Mouse (Mus musculus) embryonic stem cell, embryonic (primary cell): ENCODE results near the gene Ubxn4.
"Not testable (repeated sequence)": the region's sequence is repeated elsewhere in the genome, so short reads cannot be mapped to it uniquely, and the experiment has no call there.

Source experiments
- CTCF ChIA-PET, 4 experiments: fragments of 300-600 bp in 2 of 4; fragments of 350-600 bp in 2 of 4; sonication (Branson Sonifier 250); formaldehyde crosslinking; loops; one replicate each; lab custom pipeline; 2022; ENCODE audit warnings: inconsistent platforms in 2 of 4; lab: Charles Lee
- POLR2A ChIA-PET, 4 experiments: fragments of 300-600 bp in 2 of 4; fragments of 350-600 bp in 2 of 4; sonication (Branson Sonifier 250); formaldehyde crosslinking; loops; one replicate each; lab custom pipeline; 2022; ENCODE audit warnings: antibody characterized with exemption in 4 of 4, inconsistent platforms in 1 of 4; lab: Charles Lee

The Ubxn4 gene

DNA sequence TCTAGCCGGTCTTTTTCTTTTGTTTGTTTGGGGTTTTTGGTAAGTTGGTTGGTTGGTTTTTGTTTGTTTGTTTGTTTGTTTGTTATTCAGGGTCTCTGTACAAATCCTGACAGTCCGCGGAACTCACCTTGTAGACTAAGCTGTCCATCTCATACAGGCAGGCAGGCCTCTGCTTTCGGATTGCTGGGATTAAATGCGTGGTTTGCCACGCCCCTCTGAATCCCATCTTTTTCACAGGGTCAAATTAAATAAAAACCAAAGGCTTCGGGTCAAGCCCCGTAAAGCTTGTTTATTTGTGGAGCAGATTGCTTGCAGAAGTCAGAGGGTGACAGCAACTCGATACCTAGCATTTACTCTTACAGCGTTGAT, at the start of gene Ubxn4:
TSS of gene Ubxn4 (plus strand) at position 338 of the 369 bp plus-strand sequence.
- POLR2A ChIA-PET, result interaction anchor here in 1 of 4 experiments (1.0 to 3.0 kb wide), 5 partner anchors 8 to 116 kb away, joined by 3 to 16 read pairs (median 5); partner anchors contain the start of gene Mcm6

DNA sequence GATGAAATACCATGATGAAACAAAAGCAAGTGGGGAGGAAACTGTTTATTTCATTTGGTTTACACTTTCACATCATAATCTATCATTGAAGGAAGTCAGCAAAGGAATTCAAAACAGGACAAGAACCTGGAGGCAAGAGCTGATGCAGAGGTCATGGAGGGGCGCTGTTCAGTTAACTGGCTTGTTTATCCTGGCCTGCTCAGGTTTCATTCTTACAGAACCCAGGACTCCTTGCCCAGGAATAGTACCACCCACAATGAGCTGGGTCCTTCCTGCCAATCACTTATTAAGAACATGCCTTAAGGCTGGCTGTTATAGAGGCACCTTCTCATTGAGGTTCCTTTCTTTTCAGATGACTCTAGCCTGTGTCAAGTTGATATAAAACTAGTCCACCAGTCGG, 49.8 kb upstream of the Ubxn4 start:
- CTCF ChIA-PET, result no interaction called here
- POLR2A ChIA-PET, result interaction anchor here in 1 of 4 experiments (0.9 to 1.6 kb wide), 2 partner anchors 10 to 41 kb away, joined by 3 to 5 read pairs; no protein-coding TSS in a partner anchor

More for the DNA sequence above, at the start of gene Ubxn4:
- CTCF ChIA-PET, result interaction anchor here in 1 of 4 experiments (0.6 kb wide), 1 partner anchor 257 kb away, joined by 7 read pairs; no protein-coding TSS in a partner anchor

DNA sequence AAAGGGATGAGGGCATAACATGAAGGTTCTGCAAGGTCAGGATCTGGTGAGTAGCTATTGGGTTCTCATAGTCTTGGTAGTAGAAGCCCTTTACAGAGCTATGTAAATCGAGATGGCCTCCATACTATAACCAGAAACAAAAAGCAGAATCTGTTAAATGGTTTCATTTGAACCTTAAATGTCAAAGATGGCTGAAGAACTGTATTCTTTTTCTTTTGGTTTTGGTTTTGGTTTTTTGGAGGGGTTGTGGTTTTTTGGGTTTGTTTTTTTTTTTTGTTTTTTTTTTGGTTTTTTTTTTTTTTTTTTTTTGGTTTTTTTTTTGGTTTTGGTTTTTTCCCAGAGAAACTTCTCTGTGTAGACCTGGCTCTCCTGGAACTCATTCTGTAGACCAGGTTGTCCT, 46.4 kb upstream of the Ubxn4 start:
- CTCF ChIA-PET, result interaction anchor here in 2 of 4 experiments (0.7 kb wide), 2 partner anchors 27 to 61 kb away, joined by 3 to 12 read pairs; no protein-coding TSS in a partner anchor
- POLR2A ChIA-PET, result interaction anchor here in 1 of 4 experiments (0.6 to 1.8 kb wide), 5 partner anchors 16 to 371 kb away, joined by 3 to 5 read pairs (median 5); no protein-coding TSS in a partner anchor

DNA sequence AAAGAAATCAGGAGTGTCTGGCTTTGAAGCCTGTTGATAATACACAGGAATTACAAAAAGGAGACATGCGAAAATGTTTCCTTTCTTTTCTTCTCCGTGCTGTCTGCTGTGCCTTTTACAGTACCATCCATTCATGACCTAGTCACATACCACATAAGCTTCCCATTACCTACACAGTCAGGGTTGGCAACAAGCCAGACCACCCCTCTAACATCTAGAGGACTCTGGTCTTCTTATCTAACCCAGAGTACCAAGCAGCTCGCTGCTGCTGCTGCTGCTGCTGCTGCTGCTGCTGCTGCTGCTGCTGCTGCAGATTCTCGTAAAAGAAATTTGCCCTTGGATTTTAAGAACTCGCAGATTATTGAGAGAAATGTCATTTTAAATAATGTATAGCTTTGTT, 30.5 kb upstream of the Ubxn4 start:
- ChIA-PET CTCF (interaction anchor here in 1 of 4 experiments (0.6 kb wide), 1 partner anchor 10 kb away, joined by 3 read pairs; no protein-coding TSS in a partner anchor), POLR2A (interaction anchor here in 1 of 4 experiments (0.8 to 1.0 kb wide), 2 partner anchors 11 to 16 kb away, joined by 3 to 5 read pairs; no protein-coding TSS in a partner anchor)

DNA sequence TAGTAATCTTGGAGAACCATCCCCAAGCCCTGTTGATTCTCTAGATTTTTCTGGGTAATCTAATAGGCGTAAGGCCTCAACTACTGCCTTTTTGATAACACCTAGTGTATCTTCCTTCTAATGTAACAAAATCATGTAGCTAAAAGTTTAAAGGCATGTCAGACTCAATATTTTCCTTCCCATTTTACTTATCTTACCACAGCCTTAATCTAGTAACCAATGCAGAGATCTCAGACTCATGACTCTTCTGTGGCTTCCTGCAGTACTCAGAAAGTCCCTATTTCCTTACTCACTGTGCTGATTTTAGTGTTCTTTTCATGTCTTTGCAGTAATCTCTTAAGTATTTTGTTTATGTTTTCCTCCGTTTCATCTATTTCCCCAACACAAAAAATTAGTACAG, 21.9 kb upstream of the Ubxn4 start:
- ChIA-PET CTCF (no interaction called here), POLR2A (no interaction called here)

DNA sequence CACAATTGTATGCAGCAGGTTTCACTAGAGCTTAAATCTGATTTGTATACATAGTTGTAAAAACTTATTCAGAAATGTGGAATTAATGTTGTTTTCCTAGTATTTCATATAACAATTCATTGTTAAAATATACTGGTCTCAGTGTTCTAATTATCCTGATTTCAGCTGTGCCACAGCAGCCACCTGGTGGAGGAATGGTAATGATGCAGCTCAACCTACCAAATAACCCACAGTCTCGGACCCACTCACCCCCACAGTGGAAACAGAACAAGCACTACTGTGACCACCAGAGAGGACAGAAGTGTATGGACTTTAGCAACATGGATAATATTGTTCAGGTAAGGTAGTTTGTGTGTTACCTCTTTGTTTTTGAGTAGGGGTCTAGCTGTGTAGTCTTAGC, 20.5 kb upstream of the Ubxn4 start:
- ChIA-PET POLR2A (interaction anchor here in 1 of 4 experiments (1.5 kb wide), 1 partner anchor 355 kb away, joined by 7 read pairs; the partner anchor contains the start of gene Rab3gap1), CTCF (interaction anchor here in 3 of 4 experiments (0.5 to 1.9 kb wide), 10 partner anchors 12 to 435 kb away, joined by 3 to 8 read pairs (median 4); no protein-coding TSS in a partner anchor)

DNA sequence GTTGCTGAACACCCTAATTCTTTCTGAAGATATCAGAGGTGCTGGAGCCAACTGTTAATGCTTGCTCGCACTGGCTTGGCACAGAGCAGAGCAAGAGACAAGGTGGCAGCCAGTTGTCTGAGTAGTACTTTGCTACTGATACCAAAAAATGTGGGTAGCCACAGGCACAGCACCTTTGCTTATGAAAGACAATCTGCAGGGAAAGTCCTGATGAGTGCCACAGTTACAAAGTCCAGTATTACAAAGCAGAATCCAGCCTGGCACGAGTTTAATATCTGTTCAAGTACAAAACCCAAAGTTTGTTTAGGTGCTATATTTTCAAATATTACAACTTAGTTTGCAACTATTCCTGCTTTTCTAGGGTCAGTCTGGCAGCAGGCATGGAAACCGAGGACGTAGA, 8.6 kb upstream of the Ubxn4 start:
- ChIA-PET POLR2A (interaction anchor here in 2 of 4 experiments (0.8 to 1.7 kb wide), 4 partner anchors 9 to 367 kb away, joined by 3 to 5 read pairs (median 4); partner anchors contain the start of genes Rab3gap1 (in 1 of the 2) and Ubxn4 (in 1 of the 2)), CTCF (interaction anchor here in 2 of 4 experiments (1.0 to 2.1 kb wide), 2 partner anchors 12 kb away, joined by 4 to 8 read pairs; no protein-coding TSS in a partner anchor)

DNA sequence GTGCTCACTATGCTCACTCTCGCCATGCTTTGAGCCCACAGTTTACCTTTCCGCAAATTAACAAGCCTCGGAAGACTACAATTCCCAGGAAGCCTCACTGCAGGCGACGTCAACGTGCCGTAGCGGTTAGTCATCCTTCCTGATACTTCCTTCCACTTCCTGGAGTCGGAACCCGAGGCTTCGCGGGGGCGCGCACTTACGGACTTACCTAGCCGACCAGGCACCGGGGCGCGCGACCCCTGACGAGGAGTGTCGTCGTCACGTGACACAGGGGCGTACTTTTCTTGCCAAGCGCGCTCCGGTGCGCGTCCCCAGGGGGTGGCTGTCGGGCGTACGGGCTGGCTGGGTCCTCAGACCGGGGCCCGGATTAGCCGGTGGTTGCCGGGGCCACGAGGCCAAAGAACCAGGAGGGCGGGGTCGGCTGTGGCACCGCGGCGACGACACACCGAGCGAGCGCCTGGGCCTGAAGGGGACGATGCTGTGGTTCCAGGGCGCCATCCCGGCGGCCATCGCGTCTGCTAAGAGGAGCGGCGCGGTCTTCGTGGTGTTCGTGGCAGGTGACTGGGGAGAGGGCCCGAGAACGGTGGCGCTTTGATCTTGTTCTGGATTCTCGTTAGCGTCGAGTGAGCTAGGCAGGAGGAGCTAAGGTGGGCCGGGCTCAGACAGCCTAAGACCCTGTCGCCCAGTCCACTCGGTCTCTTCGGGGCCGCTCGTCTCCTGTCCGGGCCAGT, 397 bp downstream of the Ubxn4 start:
- ChIA-PET CTCF (interaction anchor here in 3 of 4 experiments (0.6 to 1.1 kb wide), 4 partner anchors 21 to 1184 kb away, joined by 3 to 5 read pairs (median 3); no protein-coding TSS in a partner anchor), POLR2A (interaction anchor here (0.5 to 3.0 kb wide), 30 partner anchors 9 to 1028 kb away, joined by 3 to 18 read pairs (median 4); partner anchors contain the start of genes Ccnt2 (in 2 of the 4), Mcm6 (in 2 of the 4), Dars (in 1 of the 4) and R3hdm1 (in 1 of the 4))

DNA sequence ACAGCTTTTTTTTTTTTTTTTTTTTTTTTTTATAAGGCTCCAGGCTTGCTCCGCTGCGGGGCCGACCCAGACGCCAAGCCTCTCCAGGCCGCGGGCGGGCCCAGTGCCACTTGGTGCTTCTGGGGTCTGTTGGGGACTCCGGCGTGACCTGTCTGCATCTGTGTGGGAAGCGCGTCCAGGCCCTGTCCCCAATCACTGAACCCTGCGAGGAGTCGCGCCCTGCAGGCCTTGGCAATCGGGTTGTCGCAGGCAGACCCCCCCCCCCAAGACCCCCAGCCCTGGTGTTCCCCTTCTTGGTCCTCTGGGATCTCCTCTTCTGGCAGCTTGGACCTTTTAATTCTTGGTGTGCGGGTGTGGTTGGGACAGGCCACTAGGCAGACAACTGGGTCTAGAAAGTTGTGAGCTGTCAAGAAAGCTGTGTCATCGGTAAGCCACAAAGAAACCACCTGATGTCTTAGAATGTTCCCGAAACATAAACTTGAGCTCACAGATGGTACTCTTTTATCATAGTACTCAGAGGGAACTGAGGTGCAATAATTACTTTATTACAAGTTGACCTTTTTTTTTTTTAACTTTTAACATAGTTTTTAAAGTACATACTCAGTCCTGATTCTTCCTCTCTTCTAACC, 1.1 kb downstream of the Ubxn4 start:
- ChIA-PET POLR2A (interaction anchor here (0.5 to 3.0 kb wide), 46 partner anchors 8 to 1570 kb away, joined by 3 to 18 read pairs (median 4); partner anchors contain the start of genes Ccnt2 (in 2 of the 4), Mcm6 (in 2 of the 4), Dars (in 1 of the 4) and R3hdm1 (in 1 of the 4)), CTCF (interaction anchor here in 3 of 4 experiments (0.6 to 1.1 kb wide), 5 partner anchors 22 to 1183 kb away, joined by 3 to 5 read pairs (median 3); no protein-coding TSS in a partner anchor)

DNA sequence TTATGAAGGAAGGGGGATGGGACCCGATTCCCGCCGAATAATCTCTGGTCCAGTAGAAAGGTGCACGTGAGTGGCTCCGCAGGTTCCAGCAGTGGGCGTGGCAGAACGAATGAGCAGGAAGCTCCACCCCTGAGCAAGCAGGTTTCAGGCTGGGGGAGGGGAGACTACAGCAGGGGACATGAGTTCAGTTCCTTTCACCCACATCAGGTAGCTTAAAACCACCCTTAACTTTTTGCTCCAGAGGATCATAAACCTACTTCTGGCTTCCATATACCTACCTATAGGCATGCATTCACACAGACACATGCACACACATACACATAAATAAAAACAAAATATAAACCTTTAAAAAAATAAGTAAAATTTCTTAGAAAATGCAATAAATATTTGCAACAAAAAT, 23.3 kb downstream of the Ubxn4 start:
- CTCF ChIA-PET, result not testable (repeated sequence)
- POLR2A ChIA-PET, result interaction anchor here in 3 of 4 experiments (0.6 to 1.4 kb wide), 4 partner anchors 23 to 93 kb away, joined by 3 to 5 read pairs (median 3); partner anchors contain the start of gene Mcm6 (in 1 of the 3)

DNA sequence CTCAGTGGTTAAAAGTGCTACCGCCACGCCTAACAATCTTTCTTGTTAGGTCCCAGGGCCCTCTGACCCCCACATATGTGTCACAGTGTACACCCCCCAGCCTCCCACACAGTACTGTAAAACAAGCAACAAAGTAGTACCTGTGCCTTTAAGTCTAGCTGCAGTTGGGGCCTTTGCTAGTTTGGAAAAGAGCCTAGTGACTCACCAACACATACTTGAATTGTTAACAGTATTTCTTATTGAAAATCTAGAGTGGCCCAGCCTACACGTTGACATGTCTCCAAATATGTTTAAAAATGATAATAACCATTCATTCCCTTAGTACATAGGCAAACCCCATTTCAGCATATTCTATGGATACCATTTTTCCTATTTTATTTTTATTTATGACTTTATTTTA, 27.0 kb downstream of the Ubxn4 start:
- ChIA-PET POLR2A (interaction anchor here in 1 of 4 experiments (0.8 kb wide), 1 partner anchor 69 kb away, joined by 3 read pairs; no protein-coding TSS in a partner anchor), CTCF (no interaction called here)

DNA sequence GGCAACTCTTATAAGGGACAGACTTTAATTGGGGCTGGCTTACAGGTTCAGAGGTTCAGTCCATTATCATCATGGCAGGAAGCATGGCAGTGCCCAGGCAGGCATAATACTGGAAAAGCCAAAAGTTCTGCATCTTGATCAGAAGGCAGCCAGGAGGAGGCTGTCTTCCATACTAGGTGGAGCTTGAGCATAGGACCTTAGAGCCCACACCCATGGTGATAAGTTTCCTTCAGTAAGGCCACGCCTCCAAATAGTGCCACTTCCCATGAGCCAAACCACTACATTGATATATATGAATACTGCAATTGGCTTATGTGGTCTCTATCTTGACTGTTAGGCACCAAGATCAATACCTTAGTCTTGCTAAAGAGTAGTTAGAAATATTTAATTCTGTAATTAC, 32.1 kb downstream of the Ubxn4 start:
- ChIA-PET CTCF (no interaction called here), POLR2A (no interaction called here)

DNA sequence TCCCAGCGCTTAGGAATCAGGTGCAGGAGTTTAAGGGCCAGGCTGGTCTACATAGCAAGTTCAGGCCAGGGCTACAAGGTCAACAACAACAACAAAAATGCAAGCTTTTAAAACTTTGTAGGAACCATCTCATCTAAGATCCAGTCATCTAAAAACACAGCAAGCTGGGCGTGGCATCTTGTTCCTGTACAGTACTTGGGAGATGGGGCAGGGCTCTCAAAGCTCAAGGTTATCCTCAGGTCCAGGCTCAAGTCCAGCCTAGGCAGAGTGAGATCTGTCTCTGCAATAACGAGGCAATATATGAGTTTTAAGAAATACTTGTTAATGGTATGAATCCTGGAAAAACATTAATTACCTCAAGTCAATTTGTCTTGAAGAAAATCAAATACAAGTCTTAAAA, 34.8 kb downstream of the Ubxn4 start:
- ChIA-PET CTCF (interaction anchor here in 1 of 4 experiments (0.7 kb wide), 1 partner anchor 451 kb away, joined by 8 read pairs; no protein-coding TSS in a partner anchor), POLR2A (interaction anchor here in 3 of 4 experiments (0.6 to 1.2 kb wide), 3 partner anchors 34 to 1803 kb away, joined by 3 to 8 read pairs (median 3); partner anchors contain the start of gene Dars (in 1 of the 3))

DNA sequence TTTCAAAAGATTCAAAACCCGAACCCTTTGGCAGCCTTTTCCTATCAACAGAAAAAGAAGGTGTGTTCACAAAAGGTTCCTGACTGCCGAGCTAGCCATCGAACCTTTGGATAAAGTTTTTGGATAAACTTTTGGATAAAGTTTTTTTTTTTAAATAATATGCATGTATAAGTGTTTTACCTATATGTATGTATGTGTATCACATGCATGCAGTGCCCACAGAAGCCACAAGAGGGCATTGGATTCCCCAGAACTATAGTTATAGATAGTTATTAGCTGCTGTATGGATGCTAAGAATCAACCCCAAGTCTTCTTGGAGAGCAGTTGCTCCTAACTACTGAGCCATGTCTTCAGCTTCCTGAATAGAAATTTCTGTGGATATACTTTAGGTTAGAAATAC, 38.0 kb downstream of the Ubxn4 start:
- POLR2A ChIA-PET, result interaction anchor here in 3 of 4 experiments (0.6 to 1.7 kb wide), 8 partner anchors 14 to 339 kb away, joined by 3 to 6 read pairs (median 4); partner anchors contain the start of genes Lct (in 1 of the 3) and Mcm6 (in 1 of the 3)
- CTCF ChIA-PET, result interaction anchor here (0.5 to 1.0 kb wide), 7 partner anchors 14 to 785 kb away, joined by 3 to 5 read pairs (median 3); no protein-coding TSS in a partner anchor

DNA sequence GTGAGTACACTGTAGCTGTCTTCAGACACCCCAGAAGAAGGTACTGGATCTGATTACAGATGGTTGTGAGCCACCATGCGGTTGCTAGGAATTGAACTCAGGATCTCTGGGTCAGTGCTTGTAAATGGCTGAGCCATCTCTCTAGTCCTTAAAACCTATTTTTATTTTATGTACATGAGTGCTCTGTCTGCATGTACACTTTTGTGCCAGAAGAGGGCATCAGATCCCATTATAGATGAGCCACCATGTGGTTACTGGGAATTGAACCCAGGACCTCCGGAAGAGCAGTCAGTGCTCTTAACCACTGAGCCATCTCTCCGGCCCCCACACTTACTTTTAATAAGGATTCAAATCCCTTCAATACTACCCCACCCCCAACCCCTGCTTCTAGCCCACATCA, 39.2 kb downstream of the Ubxn4 start:
- ChIA-PET CTCF (no interaction called here), POLR2A (interaction anchor here in 1 of 4 experiments (1.0 kb wide), 1 partner anchor 38 kb away, joined by 3 read pairs; no protein-coding TSS in a partner anchor)

DNA sequence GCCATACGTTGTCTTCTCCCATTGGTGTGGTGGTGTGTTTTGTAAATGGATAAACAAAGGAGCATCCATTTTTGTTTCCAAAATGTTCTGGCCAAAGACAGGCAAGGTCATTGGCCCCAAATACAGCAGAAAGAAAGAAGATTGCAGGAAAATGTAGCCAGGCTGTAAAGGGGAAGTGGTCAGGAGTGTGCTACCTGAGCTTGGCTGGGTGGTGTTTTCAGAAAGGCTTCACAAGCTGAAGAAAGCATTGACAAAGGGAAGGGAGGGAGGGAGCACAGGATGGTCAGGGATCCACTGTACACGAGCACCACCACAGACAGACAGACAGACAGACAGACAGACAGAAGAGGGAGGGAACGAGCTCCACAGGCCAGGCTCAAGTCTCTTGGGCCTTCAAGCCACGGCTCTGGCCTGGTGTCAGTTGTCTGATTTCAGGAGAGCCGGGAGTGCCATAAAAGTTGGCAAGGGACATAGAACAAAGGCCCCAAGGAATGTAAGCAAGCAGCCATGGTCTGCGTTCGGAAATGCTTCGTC, 40.5 kb downstream of the Ubxn4 start:
- ChIA-PET CTCF (no interaction called here), POLR2A (interaction anchor here in 3 of 4 experiments (0.7 to 1.5 kb wide), 5 partner anchors 23 to 133 kb away, joined by 3 read pairs; partner anchors contain the start of genes Dars (in 1 of the 3) and Mcm6 (in 1 of the 3))

DNA sequence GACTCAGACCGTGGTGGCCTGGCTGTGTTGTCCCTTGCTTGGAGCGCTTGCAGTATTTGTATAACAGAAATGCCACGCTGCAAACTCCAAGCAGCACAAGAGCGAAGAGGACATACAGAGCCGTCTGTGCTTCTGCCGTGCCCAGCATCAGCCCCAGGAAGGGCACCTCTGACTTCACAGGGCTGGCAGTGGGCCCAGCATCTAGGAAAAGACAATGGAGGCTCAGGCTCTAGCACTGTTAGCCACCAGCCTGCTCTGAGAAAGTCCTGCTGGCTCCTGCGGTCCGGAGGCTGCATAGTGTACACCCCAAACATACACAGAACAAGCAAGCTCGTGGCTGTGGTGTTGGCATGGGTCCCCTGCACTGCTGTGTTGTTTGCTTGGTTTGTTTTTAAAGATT, 41.4 kb downstream of the Ubxn4 start:
- ChIA-PET POLR2A (interaction anchor here in 1 of 4 experiments (1.0 kb wide), 1 partner anchor 22 kb away, joined by 3 read pairs; no protein-coding TSS in a partner anchor), CTCF (no interaction called here)
